Mouse (Mus musculus): ENCODE results near the gene Rps6ka6.

Rps6ka6 gene

DNA sequence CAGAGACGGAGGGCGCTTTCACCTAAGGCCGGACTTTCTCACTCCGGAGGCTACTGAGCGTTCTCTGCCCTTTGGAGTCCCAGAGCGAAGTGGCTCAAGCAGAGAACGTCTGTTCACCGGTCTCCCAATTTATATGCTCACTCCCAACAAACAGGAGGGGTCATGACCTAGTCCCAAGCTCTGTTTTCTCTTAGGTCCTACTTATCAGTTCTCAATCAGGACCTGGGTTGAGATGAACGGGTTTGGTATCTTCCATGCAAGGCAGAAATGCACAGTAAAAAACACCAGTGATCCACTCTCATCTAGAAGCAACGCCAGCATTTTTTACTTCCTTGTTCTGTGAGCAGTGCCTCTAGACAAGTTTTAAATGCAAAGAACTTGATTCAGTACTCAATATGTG is at the start of gene Rps6ka6:
TSS of gene Rps6ka6 (minus strand) at position 101 of the 400 bp plus-strand sequence.
- DNase-seq (ENCODE audit: low spot score in 2 of 2), result no peak

DNA sequence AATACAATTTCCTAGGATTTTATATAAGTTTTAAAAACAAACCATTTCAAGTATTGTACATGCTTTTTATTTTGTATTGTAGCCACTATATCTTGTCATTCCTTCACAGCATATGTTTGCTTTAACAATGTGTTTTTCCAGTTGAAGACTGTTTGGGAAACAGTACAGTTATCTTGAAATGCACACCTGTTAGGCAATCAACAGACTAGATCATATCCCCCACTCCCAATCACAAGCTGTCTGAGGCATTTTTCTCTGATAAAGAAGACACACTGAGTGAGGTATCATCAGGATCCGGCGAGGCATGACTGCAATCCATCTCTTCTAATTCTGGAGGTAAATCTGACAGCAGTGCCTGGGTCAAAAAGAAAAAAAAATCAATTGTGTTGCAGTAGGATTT is 39.3 kb upstream of the Rps6ka6 start:
- DNase-seq (ENCODE audit: low spot score in 2 of 2), result no peak

DNA sequence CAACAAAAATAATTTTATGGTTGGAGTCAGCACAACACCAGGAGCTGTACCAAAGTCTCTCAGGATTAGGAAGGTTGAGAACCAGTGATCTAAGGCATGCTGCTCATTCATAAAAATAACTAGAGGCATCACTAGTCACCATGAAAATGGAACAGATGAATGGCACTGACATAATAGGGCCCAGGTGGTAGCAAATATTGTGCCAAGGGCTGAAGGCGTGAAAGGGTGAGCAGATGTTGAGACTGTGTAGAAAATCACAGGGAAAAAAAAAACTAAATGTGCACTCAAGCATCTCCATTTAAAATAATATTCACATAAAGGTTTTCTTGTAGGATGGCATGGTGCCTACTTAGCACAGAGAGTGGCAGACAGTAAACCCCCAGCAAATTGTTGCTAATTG is 19.6 kb downstream of the Rps6ka6 start:
- no peak for DNase-seq (ENCODE audit: low spot score in 2 of 2)

DNA sequence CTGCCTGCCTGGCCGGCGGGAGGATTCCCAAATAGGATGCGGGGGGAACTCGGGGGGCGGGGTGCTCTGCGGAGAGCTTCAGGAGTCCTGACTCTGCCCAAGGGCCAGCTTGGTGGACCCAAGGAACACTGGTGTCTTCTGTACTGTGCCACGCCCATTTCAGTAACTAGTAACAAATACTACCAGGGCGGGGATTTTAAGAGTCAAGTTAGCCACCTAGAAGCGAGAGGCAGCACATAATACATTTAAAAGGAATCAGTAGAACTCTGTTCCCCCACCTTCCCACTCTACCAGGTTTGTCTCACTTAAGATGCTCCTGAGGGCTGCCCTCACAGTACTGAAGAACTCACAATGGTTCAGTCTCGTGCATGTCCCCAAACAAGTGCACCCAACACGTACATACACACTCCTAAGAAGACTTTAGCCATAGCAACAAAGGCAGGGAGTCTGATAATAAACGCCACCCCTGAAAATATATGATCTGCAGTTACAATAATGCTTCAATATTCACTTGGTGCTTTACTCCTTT is 74.1 kb downstream of the Rps6ka6 start:
- DNase-seq (ENCODE audit: low spot score in 2 of 2), result no peak

DNA sequence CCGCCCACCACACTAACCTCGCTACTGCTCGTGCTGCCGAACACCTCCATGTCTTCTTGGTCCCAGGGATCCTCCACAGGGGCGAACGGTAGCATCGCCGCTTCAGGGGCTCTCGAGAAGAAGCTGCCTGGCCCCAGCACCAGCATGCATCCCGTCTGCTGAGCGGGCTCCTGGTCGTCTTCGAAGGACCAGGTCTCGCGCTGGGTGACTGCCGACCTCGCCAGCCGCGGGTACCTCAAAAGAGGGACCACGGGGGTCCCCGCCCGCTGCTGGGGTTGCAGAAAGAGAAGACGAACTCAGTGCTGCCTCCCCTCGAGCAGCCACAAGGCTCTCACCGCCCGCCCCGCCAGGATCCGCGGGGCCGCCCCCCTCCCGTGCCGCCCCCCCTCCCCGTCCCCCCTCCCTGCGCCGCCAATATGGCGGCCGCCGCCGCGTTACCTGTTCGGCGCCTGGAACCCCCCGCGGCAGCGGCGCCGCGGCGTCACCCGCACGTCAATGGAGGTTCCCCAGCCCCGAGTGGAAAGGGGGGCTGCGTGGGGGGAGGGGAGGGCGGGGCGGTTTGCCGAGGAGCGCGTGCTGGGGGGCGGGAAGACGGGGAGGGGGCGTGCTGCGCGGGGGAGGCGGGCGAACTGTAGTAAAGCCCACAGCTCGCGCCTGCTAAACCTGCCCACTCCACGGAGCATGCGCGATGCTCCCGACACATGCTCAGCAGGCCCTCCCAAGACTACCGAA is 74.8 kb downstream of the Rps6ka6 start:
- DNase-seq (ENCODE audit: low spot score in 2 of 2), result peak in 1 of 2 experiments; percentile 11

DNA sequence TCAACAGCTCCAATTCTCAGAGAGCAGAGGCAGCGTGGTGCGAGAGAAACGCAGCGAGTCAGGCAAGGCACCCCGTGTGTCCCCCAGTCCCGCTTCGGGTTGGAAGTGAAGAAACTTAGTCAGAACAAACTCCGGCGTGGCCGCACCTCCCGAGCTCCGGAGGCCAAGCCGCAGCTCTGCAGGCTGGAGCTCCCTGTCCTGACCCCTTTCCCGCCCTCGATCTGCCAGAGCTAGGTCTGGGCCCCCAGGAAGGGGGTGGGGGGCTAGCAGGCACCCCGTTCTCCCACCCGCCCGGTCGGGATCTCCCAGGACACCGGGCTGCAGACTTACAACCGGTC is 75.3 kb downstream of the Rps6ka6 start:
- DNase-seq (ENCODE audit: low spot score in 2 of 2), result no peak

DNA sequence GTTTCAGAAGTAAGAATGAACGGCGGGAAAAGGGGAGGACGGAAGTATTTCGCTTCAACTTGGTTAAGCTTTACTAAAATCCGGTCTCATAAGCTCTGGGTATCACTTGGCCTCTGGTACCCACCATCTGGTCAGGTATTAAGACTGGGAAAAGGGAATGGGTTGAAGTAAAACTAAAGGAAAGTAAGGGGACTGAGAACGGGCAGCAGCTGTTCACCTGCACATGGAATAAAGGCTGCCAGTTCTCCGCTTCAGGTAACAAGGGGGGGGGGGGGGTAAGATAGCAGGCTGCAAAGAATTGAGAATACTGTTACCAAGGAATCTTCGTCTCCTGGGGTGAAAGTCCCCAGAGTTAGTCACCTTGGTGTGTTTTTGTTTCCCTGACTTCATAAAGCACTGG is 75.7 kb downstream of the Rps6ka6 start:
- DNase-seq (ENCODE audit: low spot score in 2 of 2), result no peak

DNA sequence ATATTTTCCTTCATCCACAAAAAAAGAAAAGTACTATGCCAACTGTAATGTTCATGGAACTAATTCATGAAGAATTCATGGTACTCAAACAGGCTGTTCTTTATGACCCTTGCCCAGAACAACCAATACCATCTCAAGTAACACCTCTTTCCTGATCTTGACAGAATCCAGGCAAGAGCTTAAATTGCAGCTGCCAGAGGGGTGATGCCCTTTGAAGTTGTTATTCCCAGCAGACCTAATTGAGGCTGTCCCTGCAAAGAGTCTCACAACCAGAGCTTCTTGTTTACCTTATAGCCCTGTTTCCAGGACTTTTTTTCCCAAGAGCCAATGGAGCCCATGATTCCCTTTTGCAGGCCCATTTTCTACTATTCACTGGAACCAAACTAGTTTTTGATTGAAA is 77.6 kb downstream of the Rps6ka6 start:
- DNase-seq (ENCODE audit: low spot score in 2 of 2), result no peak

DNA sequence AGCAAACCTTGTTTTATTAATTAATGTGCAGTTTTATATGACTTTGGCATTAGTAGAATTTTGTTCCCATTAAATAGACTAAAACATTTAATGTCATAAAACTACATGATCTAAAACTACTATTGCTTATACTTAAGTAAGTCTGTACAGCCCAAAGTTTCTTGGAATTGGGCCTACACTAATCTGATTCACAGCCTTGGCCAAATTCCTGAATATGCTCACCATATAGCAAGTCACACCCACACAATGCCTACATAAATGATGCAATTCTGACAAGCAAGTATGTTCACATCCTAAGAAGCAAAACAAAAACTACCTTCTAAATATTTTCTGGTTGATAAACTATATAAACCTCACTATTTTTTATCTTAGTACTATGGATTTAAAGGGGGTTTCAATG is 101.2 kb downstream of the Rps6ka6 start:
- no peak for DNase-seq (ENCODE audit: low spot score in 2 of 2)

DNA sequence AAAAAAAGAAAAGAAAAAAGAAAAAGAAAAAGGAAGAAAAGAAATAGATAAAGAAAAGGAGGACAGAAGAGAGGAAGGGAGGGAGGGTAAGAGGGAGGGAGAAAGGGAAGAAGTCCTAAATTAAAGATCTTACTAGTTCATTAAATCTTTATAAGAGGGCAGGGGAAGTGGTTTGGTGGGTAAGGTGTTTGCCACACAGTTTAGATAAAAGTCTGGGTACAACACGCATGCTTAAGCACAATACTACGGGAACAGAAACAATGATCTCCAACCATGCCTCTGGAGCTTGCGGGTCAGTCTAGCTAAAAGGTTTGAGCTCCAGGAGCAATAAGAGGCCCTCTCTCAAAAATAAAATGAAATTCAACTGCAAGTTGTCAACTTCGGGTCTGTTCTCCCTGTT is 123.0 kb downstream of the Rps6ka6 start:
- no peak for DNase-seq (ENCODE audit: low spot score in 2 of 2)

DNA sequence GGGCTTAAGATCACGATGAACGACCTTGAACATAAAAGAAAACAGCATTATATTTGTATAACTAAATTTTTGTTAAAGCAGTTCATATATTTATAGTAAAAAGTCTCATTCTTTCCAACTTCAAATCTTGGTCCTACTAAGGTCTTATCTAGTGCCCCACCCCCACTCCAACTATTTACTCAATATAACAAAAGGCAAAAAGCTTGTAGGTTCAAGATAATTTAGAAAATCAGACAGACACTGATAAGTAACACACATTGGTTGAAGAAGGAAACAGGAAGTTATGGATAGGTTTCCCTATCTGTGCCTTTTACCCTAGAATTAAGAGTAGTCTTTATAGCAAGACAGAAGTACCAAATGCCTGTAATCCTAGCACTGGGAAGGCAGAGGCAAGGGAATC is 132.9 kb downstream of the Rps6ka6 start:
- DNase-seq (ENCODE audit: low spot score in 2 of 2), result no peak

DNA sequence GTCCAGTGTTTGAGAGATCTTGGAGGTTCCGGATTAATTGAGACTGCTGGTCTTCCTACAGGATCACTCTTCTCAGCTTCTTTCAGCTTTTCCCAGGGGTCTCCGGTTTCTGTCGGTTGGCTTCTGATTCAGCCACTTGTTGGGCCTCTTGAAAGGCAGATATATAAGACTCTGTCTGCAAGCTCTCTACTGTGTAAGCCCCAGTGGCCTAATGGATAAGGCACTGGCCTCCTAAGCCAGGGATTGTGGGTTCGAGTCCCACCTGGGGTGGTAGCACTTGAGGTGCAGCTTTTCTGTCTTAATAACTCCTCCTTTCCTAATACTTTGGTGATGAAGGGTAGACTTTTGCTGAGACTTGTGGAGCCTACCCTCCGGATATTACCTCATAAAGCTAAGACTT is 160.7 kb downstream of the Rps6ka6 start:
- no peak for DNase-seq (ENCODE audit: low spot score in 2 of 2)

DNA sequence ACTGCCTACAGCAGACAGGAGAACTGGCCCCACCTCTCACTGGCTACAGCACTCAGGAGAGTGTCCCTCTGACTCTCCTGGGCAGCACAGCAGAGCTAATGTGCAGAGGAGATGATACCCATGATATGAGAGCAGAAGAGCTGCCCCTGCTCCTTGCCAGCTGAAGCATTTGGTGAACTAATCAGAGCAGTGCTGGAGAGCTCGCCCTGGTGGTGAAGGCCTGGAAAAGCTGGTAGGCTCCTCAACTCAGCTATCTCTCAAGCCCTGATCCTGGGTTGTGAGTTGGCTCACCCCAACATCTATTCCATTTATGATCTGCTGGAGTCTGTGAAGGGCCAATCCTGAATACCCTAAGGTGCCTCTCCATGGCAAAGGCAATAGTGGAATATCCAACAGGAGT is 163.6 kb downstream of the Rps6ka6 start:
- DNase-seq (ENCODE audit: low spot score in 2 of 2), result no peak

Data from spleen, postnatal 10 days (tissue).